Mouse (Mus musculus): ENCODE data around the gene B4galt5. TPM values are rescaled to one million over a fixed set of nuclear protein-coding genes. Genes with fewer than 3 reads are reported as not detected.

Gene B4galt5
- total and polyA plus RNA-seq, 3 experiments = 12.5 to 17.6 (median 13.5) TPM

- dilution Hi-C loops (cut with MboI; ENCODE audit: extremely low pct_ligation_motif_present, extremely low pct_unique_long_range_greater_than_20kb, low sequenced_read_pairs) = no loop called here
- no peak overlapping the region for H3K27ac ChIP-seq (ENCODE audit: insufficient read depth, low read depth)
- no peak overlapping the region for H3K4me2 ChIP-seq (ENCODE audit: insufficient read depth, low read depth, poor library complexity, severe bottlenecking)
- H3K79me2 ChIP-seq (replicated peaks; ENCODE audit: control insufficient read depth, extremely low read depth, insufficient read depth, poor library complexity, severe bottlenecking) = no peaks in the 10 kb centered on the region
- H3K36me3 ChIP-seq (replicated peaks in 1 of 2; ENCODE audit: control insufficient read depth in 1 of 2, insufficient read depth in 1 of 2, low read length in 1 of 2) = peaks cover 44 to 65% of the 10 kb centered on the region in 2 experiments
- no peak overlapping the region for H3K4me3 ChIP-seq (replicated peaks in 1 of 3; ENCODE audit: low read depth in 2 of 3, low read length in 2 of 3, poor library complexity in 1 of 3)
- TF ChIP-seq NELFE (IDR thresholded peaks at IDR 0.05; ENCODE audit: low read depth, low read length) (no peak), MYC (IDR thresholded peaks at IDR 0.05; ENCODE audit: low read depth, low read length) (no peak), JUND (conservative IDR thresholded peaks at IDR 0.05; ENCODE audit: low read depth, low read length) (no peak), MAZ (IDR thresholded peaks at IDR 0.05; ENCODE audit: low read depth, low read length) (no peak), USF2 (conservative IDR thresholded peaks at IDR 0.05; ENCODE audit: low read depth, low read length) (no peak), ETS1 (conservative IDR thresholded peaks at IDR 0.05; ENCODE audit: low read depth, low read length) (no peak), POLR2AphosphoS2 (IDR thresholded peaks at IDR 0.05; ENCODE audit: low read depth, low read length) (no peak)
- in situ Hi-C loops (cut with MboI; ENCODE audit: low pct_ligation_motif_present, low pct_unique_long_range_greater_than_20kb, low sequenced_read_pairs) = loop anchor here (25.0 kb wide), 1 partner anchor 114 kb away; the partner anchor contains the start of gene Slc9a8
- H3K4me1 ChIP-seq (ENCODE audit: control insufficient read depth in 1 of 2, insufficient read depth in 2 of 2) = peaks cover 4 to 9% of the 10 kb centered on the region in 2 experiments
- no peaks in the 10 kb centered on the region for H3K9me3 ChIP-seq (replicated peaks; ENCODE audit: low read length)
- no peaks in the 10 kb centered on the region for H3K27me3 ChIP-seq (replicated peaks)
- H3K9ac ChIP-seq (ENCODE audit: insufficient read depth, low read depth) = no peak overlapping the region
- no peak for DNase-seq (ENCODE audit: extremely low read depth)
These were observed 51.0 kb downstream of the B4galt5 start for GRCm38 (mm10) chr2:167297985-167298384.

- H3K4me3 ChIP-seq (replicated peaks in 1 of 3; ENCODE audit: low read depth in 2 of 3, low read length in 2 of 3, poor library complexity in 1 of 3) = no peak overlapping the region
- no peak for DNase-seq (ENCODE audit: extremely low read depth)
These were observed 54.1 kb downstream of the B4galt5 start for GRCm38 (mm10) chr2:167294926-167295325.

More at GRCm38 (mm10) chr2:167294926-167295325, 54.1 kb downstream of the B4galt5 start:
- Histone ChIP-seq H3K27me3 (replicated peaks) (no peaks in the 10 kb centered on the region), H3K9ac (ENCODE audit: insufficient read depth, low read depth) (no peak overlapping the region), H3K27ac (ENCODE audit: insufficient read depth, low read depth) (no peak overlapping the region), H3K4me1 (ENCODE audit: control insufficient read depth in 1 of 2, insufficient read depth in 2 of 2) (peaks cover 4 to 9% of the 10 kb centered on the region in 2 experiments), H3K4me2 (ENCODE audit: insufficient read depth, low read depth, poor library complexity, severe bottlenecking) (no peak overlapping the region), H3K9me3 (replicated peaks; ENCODE audit: low read length) (no peaks in the 10 kb centered on the region), H3K79me2 (replicated peaks; ENCODE audit: control insufficient read depth, extremely low read depth, insufficient read depth, poor library complexity, severe bottlenecking) (no peaks in the 10 kb centered on the region), H3K36me3 (replicated peaks in 1 of 2; ENCODE audit: control insufficient read depth in 1 of 2, insufficient read depth in 1 of 2, low read length in 1 of 2) (peaks cover 21 to 36% of the 10 kb centered on the region in 2 experiments)
- in situ Hi-C loops (cut with MboI; ENCODE audit: low pct_ligation_motif_present, low pct_unique_long_range_greater_than_20kb, low sequenced_read_pairs) = loop anchor here (25.0 kb wide), 1 partner anchor 117 kb away; the partner anchor contains the start of gene Slc9a8
- TF ChIP-seq RAD21 (IDR thresholded peaks at IDR 0.05; ENCODE audit: low read depth, low read length) (no peak), RCOR1 (conservative IDR thresholded peaks at IDR 0.05; ENCODE audit: low read depth, low read length) (no peak), ZC3H11A (IDR thresholded peaks at IDR 0.05; ENCODE audit: low read depth, low read length) (no peak), MXI1 (IDR thresholded peaks at IDR 0.05; ENCODE audit: low read depth, low read length) (no peak), ZNF384 (IDR thresholded peaks at IDR 0.05; ENCODE audit: low read depth, low read length) (no peak), MEF2A (IDR thresholded peaks at IDR 0.05; ENCODE audit: borderline replicate concordance, low read depth, low read length) (no peak), NRF1 (IDR thresholded peaks at IDR 0.05; ENCODE audit: low read depth, low read length) (no peak), USF1 (IDR thresholded peaks at IDR 0.05; ENCODE audit: low read depth, low read length) (no peak), E2F4 (IDR thresholded peaks at IDR 0.05; ENCODE audit: insufficient replicate concordance, low read depth, low read length) (no peak), JUN (IDR thresholded peaks at IDR 0.05; ENCODE audit: insufficient read depth, low read depth, low read length) (no peak), ZKSCAN1 (IDR thresholded peaks at IDR 0.05; ENCODE audit: borderline replicate concordance, low read depth, low read length) (no peak), ELF1 (IDR thresholded peaks at IDR 0.05; ENCODE audit: low read depth, low read length) (no peak), NELFE (IDR thresholded peaks at IDR 0.05; ENCODE audit: low read depth, low read length) (no peak), TCF12 (IDR thresholded peaks at IDR 0.05; ENCODE audit: low read depth, low read length) (no peak), MAFK (IDR thresholded peaks at IDR 0.05; ENCODE audit: insufficient replicate concordance, low read length) (no peak), CHD1 (IDR thresholded peaks at IDR 0.05; ENCODE audit: low read depth, low read length) (no peak), POLR2A (IDR thresholded peaks at IDR 0.05; ENCODE audit: low read depth, low read length) (no peak), TBP (conservative IDR thresholded peaks at IDR 0.05; ENCODE audit: low read depth, low read length) (no peak)
- dilution Hi-C loops (cut with MboI; ENCODE audit: extremely low pct_ligation_motif_present, extremely low pct_unique_long_range_greater_than_20kb, low sequenced_read_pairs) = no loop called here
